Mouse (Mus musculus) limb, embryonic 14.5 days (tissue): ENCODE results near the gene Alk. TPM values are rescaled to one million over a fixed set of nuclear protein-coding genes. Genes with fewer than 3 reads are reported as not detected.

Experiments used
- ATAC-seq: fragments of 200-750 bp; cut with Nextera tagmentation; 2 replicates; pipeline ENCODE4 v1.8.0; 2017; ENCODE audit warnings: low read depth, moderate number of reproducible peaks, moderate TSS enrichment; ENCODE audit not compliant: low FRiP score
- DNase-seq: peaks from one replicate; pipeline ENCODE4 v3.0.0-alpha.2; 2015; ENCODE audit warnings: low spot score
- H3K27ac ChIP-seq: fragments of 300-500 bp; sonication (generic); replicated peaks from 2 replicates; pipeline ENCODE4 v1.5.1; 2014; ENCODE audit warnings: low read depth, mild to moderate bottlenecking, low read length, moderate library complexity, mixed read lengths
- H3K27me3 ChIP-seq: fragments of 300-500 bp; sonication (generic); 2 replicates; pipeline ENCODE4 v1.6.1; 2014; ENCODE audit warnings: low read length, mixed read lengths; ENCODE audit not compliant: control insufficient read depth, insufficient read depth
- H3K36me3 ChIP-seq: fragments of 300-500 bp; sonication (generic); 2 replicates; pipeline ENCODE4 v1.6.1; 2014; ENCODE audit warnings: mild to moderate bottlenecking, low read length, moderate library complexity, mixed read lengths; ENCODE audit not compliant: control insufficient read depth, insufficient read depth
- H3K4me1 ChIP-seq: fragments of 300-500 bp; sonication (generic); 2 replicates; pipeline ENCODE4 v1.6.1; 2014; ENCODE audit warnings: antibody characterized with exemption, low read length, mixed read lengths; ENCODE audit not compliant: control insufficient read depth, insufficient read depth
- H3K4me2 ChIP-seq: fragments of 300-500 bp; sonication (generic); replicated peaks from 2 replicates; pipeline ENCODE4 v1.6.1; 2014; ENCODE audit warnings: low read depth, mild to moderate bottlenecking, low read length, moderate library complexity; ENCODE audit not compliant: severe bottlenecking
- H3K4me3 ChIP-seq: fragments of 300-500 bp; sonication (generic); replicated peaks from 2 replicates; pipeline ENCODE4 v1.5.1; 2014; ENCODE audit warnings: low read length
- H3K9ac ChIP-seq: fragments of 300-500 bp; sonication (generic); 2 replicates; pipeline ENCODE4 v1.6.1; 2014; ENCODE audit warnings: mild to moderate bottlenecking, low read depth, low read length, moderate library complexity; ENCODE audit not compliant: severe bottlenecking
- H3K9me3 ChIP-seq: fragments of 300-500 bp; sonication (generic); 2 replicates; pipeline ENCODE4 v1.6.1; 2016; ENCODE audit warnings: low read length; ENCODE audit not compliant: control insufficient read depth
- POLR2A ChIP-seq: fragments of 200-500 bp; IDR thresholded peaks from 2 replicates; pipeline ENCODE4 v1.8.0; 2012; ENCODE audit warnings: inconsistent platforms, mild to moderate bottlenecking, moderate library complexity, borderline replicate concordance; ENCODE audit not compliant: insufficient read depth, insufficient read length; ENCODE audit errors: extremely low read depth
- WGBS: fragments of 180-500 bp; shearing (Covaris S2); extraction: QIAGEN DNeasy Blood & Tissue Kit; methylation state at CpG from one replicate; pipeline ENCODE4 v1.1.7; 2014; 5-methylcytosine and 5-hydroxymethylcytosine counted together
- polyA plus RNA-seq, 2 experiments: library from polyadenylated mRNA; depleted of rRNA in 1 of 2; stranded (reverse) in 1 of 2; unstranded in 1 of 2; fragments of >200 nt; fragmentation: Nextera tagmentation in 1 of 2; extraction: Ambion mirVana in 1 of 2; gene quantifications; 2 replicates each; pipeline versions ENCODE4 v1.2.1 to v1.2.3; 2012 to 2014

Gene Alk
- polyA plus RNA-seq, 2 experiments, result 0.43 to 0.45 TPM

DNA sequence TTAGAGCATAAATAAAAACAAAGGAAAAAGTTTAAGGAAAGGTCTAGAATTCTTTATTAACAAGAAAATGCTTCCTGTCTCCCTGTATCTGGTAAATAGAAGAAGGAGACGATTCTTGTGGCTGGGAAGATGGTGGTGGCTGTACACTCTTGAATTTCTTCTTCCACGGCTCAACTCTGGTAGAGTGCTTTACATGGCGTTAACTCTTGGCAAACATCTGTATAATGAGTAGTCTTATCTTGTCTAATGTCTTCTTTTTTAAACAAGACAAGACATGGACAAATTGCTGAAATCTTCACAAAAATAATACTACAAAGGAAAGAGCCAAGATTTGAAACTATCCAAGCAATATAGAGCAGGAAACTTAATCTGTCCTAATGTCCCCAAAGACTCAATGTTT lies 202.6 kb downstream of the Alk start:
- no peak overlapping the region for H3K4me3 ChIP-seq
- no peak overlapping the region for H3K27ac ChIP-seq
- H3K27me3 ChIP-seq, result no peaks in the 10 kb centered on the region
- no peak overlapping the region for H3K9ac ChIP-seq
- H3K4me1 ChIP-seq, result no peaks in the 10 kb centered on the region
- H3K36me3 ChIP-seq, result no peaks in the 10 kb centered on the region
- no peak for DNase-seq
- no peaks in the 10 kb centered on the region for H3K9me3 ChIP-seq
- no peak for TF ChIP-seq POLR2A
- WGBS, result 95% methylated on average over 3 of the region's 3 CpGs
- no peak for ATAC-seq
- H3K4me2 ChIP-seq, result no peak overlapping the region

DNA sequence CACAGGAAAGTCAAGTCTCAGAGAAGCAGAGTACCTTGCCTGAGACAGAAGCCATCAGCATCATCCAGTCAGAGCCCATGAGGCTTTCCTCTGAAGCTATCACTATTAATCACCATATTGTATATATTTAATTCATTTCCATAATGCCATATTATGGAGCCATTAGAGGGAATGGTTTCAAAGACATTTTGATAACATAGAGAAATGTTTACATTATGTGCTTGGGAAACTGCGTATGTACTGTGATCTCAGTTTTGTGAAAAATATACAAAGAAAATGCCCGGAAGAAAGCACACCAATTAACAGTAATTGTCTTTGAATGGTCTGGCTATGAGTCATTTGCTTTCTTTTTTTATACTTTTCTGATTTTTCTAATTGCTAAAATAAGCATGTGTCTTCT lies 203.1 kb downstream of the Alk start:
- no peaks in the 10 kb centered on the region for H3K9me3 ChIP-seq
- H3K4me2 ChIP-seq, result no peak overlapping the region
- no peak overlapping the region for H3K27ac ChIP-seq
- H3K4me1 ChIP-seq, result no peaks in the 10 kb centered on the region
- H3K36me3 ChIP-seq, result no peaks in the 10 kb centered on the region
- no peak overlapping the region for H3K9ac ChIP-seq
- H3K27me3 ChIP-seq, result no peaks in the 10 kb centered on the region
- no peak for ATAC-seq
- no peak overlapping the region for H3K4me3 ChIP-seq
- no peak for DNase-seq
- no peak for TF ChIP-seq POLR2A
- WGBS, result 93% methylated on average over 2 of the region's 2 CpGs

GRCm38 (mm10) chr17:72399331-72400059 lies 204.9 kb downstream of the Alk start:
- Histone ChIP-seq H3K4me2 (no peak overlapping the region), H3K9ac (no peak overlapping the region), H3K27me3 (no peaks in the 10 kb centered on the region), H3K4me3 (no peak overlapping the region), H3K36me3 (no peaks in the 10 kb centered on the region), H3K4me1 (no peaks in the 10 kb centered on the region), H3K9me3 (no peaks in the 10 kb centered on the region), H3K27ac (no peak overlapping the region)
- no peak for ATAC-seq
- TF ChIP-seq POLR2A, result no peak
- WGBS, result 68% methylated on average over 3 of the region's 3 CpGs
- DNase-seq, result no peak

- DNase-seq, result no peak
- Histone ChIP-seq H3K27me3 (no peaks in the 10 kb centered on the region), H3K9ac (no peak overlapping the region), H3K9me3 (no peaks in the 10 kb centered on the region), H3K36me3 (no peaks in the 10 kb centered on the region), H3K4me2 (0 out of 2 replicates have a peak overlapping the region, but pooled peaks have one; percentile 2), H3K27ac (no peak overlapping the region), H3K4me1 (no peaks in the 10 kb centered on the region), H3K4me3 (no peak overlapping the region)
- 26% methylated on average over 8 of the region's 8 CpGs for WGBS
- no peak; the same call in 1 of the 2 replicates for ATAC-seq
- TF ChIP-seq POLR2A, result no peak
Observed at GRCm38 (mm10) chr17:72395956-72396355, 208.5 kb downstream of the Alk start.

- no peak for DNase-seq
- ATAC-seq, result no peak
- 68% methylated on average over 4 of the region's 4 CpGs for whole genome bisulfite sequencing
- H3K4me1 ChIP-seq, result no peaks in the 10 kb centered on the region
- no peak overlapping the region for H3K27ac ChIP-seq
- no peak overlapping the region for H3K4me2 ChIP-seq
- no peaks in the 10 kb centered on the region for H3K36me3 ChIP-seq
- no peak overlapping the region for H3K4me3 ChIP-seq
- H3K9ac ChIP-seq, result no peak overlapping the region
- TF ChIP-seq POLR2A, result no peak
- no peaks in the 10 kb centered on the region for H3K9me3 ChIP-seq
- no peaks in the 10 kb centered on the region for H3K27me3 ChIP-seq
Observed at GRCm38 (mm10) chr17:72368991-72369390, 235.4 kb downstream of the Alk start.
